Mouse (Mus musculus) bone marrow, adult 2 months (tissue): ENCODE measurements around the gene Cnih2.

ENCODE experiments used
- CTCF ChIP-seq: fragments of 200-500 bp; IDR thresholded peaks from 2 replicates; pipeline ENCODE4 v1.5.1; 2011; ENCODE audit warnings: low read length, control low read depth; ENCODE audit not compliant: control insufficient read depth, insufficient read depth
- POLR2A ChIP-seq: fragments of 200-500 bp; IDR thresholded peaks from 2 replicates; pipeline ENCODE4 v1.6.1; 2011; ENCODE audit warnings: low read depth, mild to moderate bottlenecking, control low read depth, low read length, borderline replicate concordance; ENCODE audit not compliant: control insufficient read depth

DNA sequence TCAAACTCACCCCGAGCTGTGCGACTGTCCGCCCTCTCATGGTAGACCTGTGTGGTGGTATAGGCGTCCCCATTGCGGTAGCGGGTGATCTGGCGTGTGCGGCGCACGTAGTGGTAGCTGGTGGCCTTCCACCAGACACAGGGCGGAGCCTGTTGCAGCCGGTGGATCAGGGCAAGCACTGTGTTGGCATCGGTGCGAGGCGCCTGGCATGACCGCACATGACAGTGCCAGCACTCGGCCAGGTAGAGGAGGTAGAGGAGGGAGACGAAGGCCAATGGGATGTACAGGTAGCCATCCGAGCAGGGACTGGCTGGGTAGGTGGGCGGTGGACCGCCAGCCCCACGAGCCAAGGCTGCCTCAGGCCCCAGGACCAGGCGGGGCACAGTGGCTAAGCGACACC lies 15.7 kb downstream of the Cnih2 start:
- no peak for TF ChIP-seq CTCF
- TF ChIP-seq POLR2A = no peak
